Mouse (Mus musculus): ENCODE results near the gene Rab44. TPM values are rescaled to one million over a fixed set of nuclear protein-coding genes. Genes with fewer than 3 reads are reported as not detected.
"Not testable (repeated sequence)": the region's sequence is repeated elsewhere in the genome, so short reads cannot be mapped to it uniquely, and the experiment has no call there.

Rab44 gene
- 1 to 10 TPM; 1.4 to 1.7 TPM for total RNA-seq (2021)
- long read RNA-seq, experiment 1, partial matches to known transcripts: 0 of 1 reads
- long read RNA-seq, experiment 1, other reads (novel, unspliced or antisense): 1 of 1 reads
- long read RNA-seq, experiment 2: 0 reads

- DNase-seq (ENCODE audit: low spot score in 2 of 2): no peak
Measured at GRCm38 (mm10) chr17:29113591-29114352, at the start of gene Rab44. Gene Rab44, plus strand, starts transcription at chr17:29114145.

- no peak for DNase-seq (ENCODE audit: low spot score in 2 of 2)
Measured at GRCm38 (mm10) chr17:29065245-29065940, 48.6 kb upstream of the Rab44 start.

- DNase-seq (ENCODE audit: low spot score in 2 of 2): no peak
Measured at GRCm38 (mm10) chr17:29065971-29066370, 48.0 kb upstream of the Rab44 start.

- not testable (repeated sequence) for DNase-seq (ENCODE audit: low spot score in 2 of 2)
Measured at GRCm38 (mm10) chr17:29067416-29067815, 46.5 kb upstream of the Rab44 start.

GRCm38 (mm10) chr17:29067847-29068246 lies 46.1 kb upstream of the Rab44 start:
- DNase-seq (ENCODE audit: low spot score in 2 of 2): no peak

GRCm38 (mm10) chr17:29069063-29069462 lies 44.9 kb upstream of the Rab44 start:
- no peak for DNase-seq (ENCODE audit: low spot score in 2 of 2)

GRCm38 (mm10) chr17:29071820-29072219 lies 42.1 kb upstream of the Rab44 start:
- DNase-seq (ENCODE audit: low spot score in 2 of 2): no peak

- DNase-seq (ENCODE audit: low spot score in 2 of 2): no peak
Measured at GRCm38 (mm10) chr17:29072701-29073307, 41.1 kb upstream of the Rab44 start.

GRCm38 (mm10) chr17:29073313-29073712 lies 40.6 kb upstream of the Rab44 start:
- no peak for DNase-seq (ENCODE audit: low spot score in 2 of 2)

- DNase-seq (ENCODE audit: low spot score in 2 of 2): no peak
Measured at GRCm38 (mm10) chr17:29074085-29074484, 39.9 kb upstream of the Rab44 start.

- no peak for DNase-seq (ENCODE audit: low spot score in 2 of 2)
Measured at GRCm38 (mm10) chr17:29076235-29076634, 37.7 kb upstream of the Rab44 start.

- no peak for DNase-seq (ENCODE audit: low spot score in 2 of 2)
Measured at GRCm38 (mm10) chr17:29077786-29078509, 36.0 kb upstream of the Rab44 start.

- no peak for DNase-seq (ENCODE audit: low spot score in 2 of 2)
Measured at GRCm38 (mm10) chr17:29078519-29079383, 35.2 kb upstream of the Rab44 start.

- no peak for DNase-seq (ENCODE audit: low spot score in 2 of 2)
Measured at GRCm38 (mm10) chr17:29080758-29081617, 33.0 kb upstream of the Rab44 start.

- DNase-seq (ENCODE audit: low spot score in 2 of 2): no peak
Measured at GRCm38 (mm10) chr17:29081618-29082381, 32.1 kb upstream of the Rab44 start.

- DNase-seq (ENCODE audit: low spot score in 2 of 2): no peak
Measured at GRCm38 (mm10) chr17:29083586-29083985, 30.4 kb upstream of the Rab44 start.

- no peak for DNase-seq (ENCODE audit: low spot score in 2 of 2)
Measured at GRCm38 (mm10) chr17:29084656-29085055, 29.3 kb upstream of the Rab44 start.

GRCm38 (mm10) chr17:29085266-29085665 lies 28.7 kb upstream of the Rab44 start:
- DNase-seq (ENCODE audit: low spot score in 2 of 2): no peak

- no peak for DNase-seq (ENCODE audit: low spot score in 2 of 2)
Measured at GRCm38 (mm10) chr17:29086916-29087315, 27.0 kb upstream of the Rab44 start.
